Mouse (Mus musculus): ENCODE data around the gene Clic3.
A peak's percentile ranks its signal among the peaks of the same experiment; 100 is the strongest.
"Not testable (repeated sequence)": the region's sequence is repeated elsewhere in the genome, so short reads cannot be mapped to it uniquely, and the experiment has no call there.

Gene Clic3

DNA sequence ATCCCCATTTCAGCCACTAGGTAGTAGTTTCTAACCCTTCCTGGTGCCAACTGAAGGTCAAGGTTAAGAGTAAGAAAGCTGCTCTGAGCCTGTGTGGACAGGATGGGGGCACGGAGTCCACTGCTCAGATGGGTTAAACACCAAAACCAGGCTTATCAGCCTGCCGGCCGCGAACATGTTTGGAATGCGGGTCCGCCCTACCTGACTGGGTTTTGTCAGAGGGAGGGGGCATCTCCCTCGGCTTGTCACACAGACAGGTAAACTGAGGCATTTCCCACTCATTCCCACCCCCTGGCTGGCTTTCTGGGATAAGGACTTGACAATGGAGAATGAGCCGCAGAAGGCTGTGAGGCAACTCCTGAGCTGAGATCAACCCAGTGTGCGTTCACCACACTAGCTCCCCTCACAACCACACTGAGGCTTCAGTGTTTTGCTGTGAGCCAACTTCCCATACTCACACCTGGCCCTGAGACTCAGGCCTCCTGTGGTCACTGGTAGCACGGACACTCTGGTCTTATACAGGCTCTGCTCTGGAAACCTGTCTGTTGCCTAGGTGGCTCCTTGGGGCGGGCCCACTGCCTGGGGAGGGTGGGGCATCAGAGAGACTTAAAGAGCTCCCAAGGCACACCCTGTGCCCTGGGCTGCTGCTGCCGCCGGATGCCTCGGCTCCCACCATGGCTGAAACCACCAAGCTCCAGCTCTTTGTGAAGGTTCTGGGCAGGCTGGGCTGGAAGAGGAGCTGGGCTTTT lies at the start of gene Clic3:
Gene Clic3, plus strand, starts transcription at position 634 of the 749 bp plus-strand sequence.
- no peak for DNase-seq

DNA sequence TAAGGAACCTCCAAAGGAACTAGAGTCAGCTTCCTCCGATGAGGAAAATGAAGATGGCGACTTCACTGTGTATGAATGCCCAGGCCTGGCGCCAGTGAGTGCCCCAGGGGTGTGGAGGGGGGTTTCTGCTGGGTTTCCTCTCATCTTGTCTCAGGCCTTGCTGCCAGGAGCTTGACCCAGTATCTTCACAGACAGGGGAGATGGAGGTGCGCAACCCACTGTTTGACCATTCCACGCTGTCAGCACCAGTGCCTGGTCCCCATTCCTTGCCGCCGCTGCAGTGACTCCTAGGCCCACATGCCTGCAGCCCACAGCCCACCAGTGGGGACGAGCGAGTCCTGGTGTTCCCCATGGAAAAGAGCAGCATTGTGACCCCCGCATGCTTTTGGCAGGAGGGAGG lies 47.7 kb upstream of the Clic3 start:
- DNase-seq = no peak

DNA sequence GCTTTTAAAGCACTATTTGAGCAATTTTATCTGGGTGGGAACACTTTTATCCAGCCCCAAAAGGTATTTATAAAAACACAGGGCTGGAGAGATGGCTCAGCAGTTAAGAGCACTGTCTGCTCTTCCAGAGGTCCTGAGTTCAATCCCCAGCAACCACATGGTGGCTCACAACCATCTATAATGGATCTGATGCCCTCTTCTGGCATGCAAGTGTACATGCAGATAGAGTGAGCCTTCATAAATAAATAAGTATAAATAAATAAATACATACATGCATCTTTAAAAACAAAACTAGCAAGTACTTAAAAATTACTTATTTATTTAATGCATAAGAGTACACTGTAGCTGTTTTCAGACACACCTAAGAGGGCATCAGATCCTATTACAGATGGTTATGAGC lies 43.2 kb upstream of the Clic3 start:
- DNase-seq = not testable (repeated sequence)

DNA sequence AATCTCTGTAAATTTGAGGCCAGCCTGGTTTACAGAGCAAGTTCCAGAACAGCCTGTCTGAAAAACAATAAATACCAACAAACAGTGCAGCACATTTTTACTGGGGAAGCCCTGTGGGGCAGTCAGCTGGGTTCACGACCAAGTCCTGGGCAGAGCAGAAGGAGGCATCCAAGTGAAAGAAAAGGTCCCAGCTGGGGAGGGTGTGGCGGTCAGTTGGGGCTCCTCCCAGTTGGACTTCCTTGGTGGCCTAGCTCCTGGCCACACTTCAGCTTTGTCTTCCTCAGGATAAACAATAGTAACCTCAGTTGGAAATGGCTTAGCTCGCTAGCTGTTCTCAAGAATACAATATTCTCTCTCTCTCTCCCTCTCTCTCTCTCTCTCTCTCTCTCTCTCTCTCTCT lies 39.2 kb upstream of the Clic3 start:
- DNase-seq = no peak

DNA sequence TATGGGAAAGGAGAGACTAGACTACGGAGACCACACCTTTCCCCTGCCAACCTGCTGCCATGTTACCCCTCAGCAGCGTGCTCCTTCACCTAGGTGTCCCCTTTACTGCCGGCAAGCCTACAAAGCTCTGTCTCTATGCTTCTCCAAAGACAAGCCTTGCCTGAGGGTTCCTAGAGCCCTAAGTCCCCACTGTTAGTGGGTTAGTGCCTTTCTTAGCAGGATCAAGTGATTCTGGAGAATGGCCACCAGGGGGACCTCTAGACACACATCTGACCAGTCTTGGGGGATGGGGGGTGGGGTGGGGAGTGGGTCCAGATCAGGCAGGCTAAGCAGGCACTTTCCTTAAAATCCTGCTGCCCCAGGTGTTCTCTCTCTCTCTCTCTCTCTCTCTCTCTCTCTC lies 34.7 kb upstream of the Clic3 start:
- peak; percentile 76 for DNase-seq

DNA sequence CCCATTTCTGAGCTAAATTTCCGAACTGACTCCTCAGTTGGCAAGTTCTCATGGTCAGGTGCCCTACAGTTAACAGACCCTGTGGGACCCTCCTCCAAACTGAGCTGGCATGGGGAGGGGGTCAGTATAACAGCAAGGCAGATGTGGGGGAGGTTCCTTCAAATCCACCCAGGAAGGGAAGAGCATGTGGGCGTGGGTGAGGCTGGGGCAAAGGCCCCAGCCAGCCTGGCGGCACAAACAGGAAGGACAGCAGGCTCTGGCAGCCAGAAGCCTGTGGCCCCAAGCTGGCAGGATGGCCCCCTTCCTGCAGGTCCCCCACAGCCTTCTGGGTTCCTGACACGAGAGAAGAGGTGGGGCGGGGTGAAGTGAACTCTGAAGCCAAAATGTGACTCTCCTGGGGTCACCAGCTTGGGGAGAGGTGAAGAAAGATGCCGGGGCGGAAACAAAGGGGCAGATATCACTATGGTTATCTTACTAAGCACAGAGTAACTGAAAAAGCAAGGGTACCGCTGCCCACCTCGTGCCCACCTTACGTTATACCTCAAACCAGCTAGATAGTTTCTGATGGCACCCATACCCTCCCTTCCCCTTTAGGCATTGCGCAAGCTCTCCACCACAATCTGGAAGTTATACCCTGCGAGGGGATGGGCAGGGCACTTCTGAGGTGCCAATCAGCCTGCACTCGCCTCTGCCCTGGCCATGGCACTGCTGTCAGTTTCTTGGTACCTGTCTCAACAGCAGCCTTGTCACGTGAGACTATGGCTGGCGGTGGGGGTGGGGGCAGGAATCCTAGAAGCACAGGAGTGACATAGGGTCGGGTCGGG lies 33.8 kb upstream of the Clic3 start, which contains the start of gene Fut7:
Gene Fut7, plus strand, starts transcription at position 681 of the 824 bp plus-strand sequence.
- no peak for DNase-seq

DNA sequence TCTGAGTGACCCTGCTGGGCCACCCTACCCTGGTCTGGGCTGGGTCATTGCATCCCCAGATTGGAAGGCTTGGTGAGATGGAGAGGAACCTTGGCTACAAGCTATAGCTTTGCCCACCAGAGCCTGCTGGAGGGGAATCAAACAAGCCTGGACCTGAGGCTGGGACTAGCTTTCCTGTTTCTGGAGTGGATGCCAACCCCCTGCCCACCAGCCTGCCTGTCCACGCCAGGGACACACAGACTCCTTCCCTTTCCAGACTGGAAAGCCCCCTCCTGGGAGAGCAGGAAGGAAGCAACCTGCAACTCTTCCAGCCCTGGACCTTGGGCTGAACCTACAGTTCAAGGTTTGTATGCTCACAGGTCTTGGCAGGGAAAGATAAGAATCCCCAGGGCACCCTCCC lies 33.0 kb upstream of the Clic3 start:
- no peak for DNase-seq

DNA sequence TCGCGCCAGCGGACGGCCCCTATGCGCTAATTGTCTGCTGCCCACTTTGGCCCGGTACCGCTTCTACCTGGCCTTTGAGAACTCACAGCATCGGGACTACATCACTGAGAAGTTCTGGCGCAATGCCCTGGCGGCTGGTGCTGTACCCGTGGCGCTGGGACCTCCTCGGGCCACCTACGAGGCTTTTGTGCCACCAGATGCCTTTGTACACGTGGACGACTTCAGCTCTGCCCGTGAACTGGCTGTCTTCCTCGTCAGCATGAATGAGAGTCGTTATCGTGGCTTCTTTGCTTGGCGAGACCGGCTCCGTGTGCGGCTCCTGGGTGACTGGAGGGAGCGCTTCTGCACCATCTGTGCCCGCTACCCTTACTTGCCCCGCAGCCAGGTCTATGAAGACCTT lies 31.2 kb upstream of the Clic3 start:
- DNase-seq = no peak

DNA sequence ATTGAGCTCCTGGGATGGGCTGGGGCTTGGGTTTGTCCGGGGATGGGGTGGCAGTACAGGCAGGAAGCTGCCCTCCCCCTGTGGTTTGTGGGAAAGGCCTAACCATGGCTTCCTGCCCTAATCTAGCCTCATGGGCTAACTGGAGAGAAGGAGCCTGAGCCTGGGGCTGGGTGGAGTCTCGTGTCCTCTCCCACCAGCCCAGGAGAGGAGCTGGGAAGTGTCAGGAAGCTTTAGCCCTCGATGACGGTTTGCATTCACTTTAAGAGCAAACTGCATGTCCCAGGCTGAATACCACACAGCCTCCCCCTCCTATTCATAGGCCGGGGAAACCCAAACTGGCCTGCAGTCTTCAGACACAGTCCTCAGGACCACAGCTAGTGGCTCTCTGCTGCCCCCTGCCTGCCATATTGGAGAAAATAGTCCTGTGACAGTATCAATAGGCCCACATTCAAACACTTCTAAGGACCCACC lies 29.9 kb upstream of the Clic3 start:
- peak; percentile 82 for DNase-seq

DNA sequence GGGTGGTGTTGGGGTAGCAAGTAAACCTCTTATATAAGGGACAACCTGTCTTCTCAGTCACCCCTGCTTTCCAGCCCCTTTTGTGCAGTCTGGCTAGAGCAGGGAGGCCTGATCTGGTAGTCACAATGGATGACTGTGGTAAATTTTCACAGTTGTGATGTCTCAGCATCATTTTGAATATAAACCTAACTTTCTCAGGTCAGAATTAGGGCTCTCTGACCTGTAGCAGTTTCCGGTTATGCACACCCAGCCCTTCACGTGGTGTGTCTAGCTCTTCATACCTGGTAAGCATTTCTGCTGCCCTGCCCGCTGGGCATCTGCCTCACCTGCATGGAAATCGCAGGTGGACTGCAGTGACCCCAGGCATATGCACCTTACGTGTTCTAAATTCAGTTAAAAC lies 29.4 kb upstream of the Clic3 start:
- DNase-seq = no peak

DNA sequence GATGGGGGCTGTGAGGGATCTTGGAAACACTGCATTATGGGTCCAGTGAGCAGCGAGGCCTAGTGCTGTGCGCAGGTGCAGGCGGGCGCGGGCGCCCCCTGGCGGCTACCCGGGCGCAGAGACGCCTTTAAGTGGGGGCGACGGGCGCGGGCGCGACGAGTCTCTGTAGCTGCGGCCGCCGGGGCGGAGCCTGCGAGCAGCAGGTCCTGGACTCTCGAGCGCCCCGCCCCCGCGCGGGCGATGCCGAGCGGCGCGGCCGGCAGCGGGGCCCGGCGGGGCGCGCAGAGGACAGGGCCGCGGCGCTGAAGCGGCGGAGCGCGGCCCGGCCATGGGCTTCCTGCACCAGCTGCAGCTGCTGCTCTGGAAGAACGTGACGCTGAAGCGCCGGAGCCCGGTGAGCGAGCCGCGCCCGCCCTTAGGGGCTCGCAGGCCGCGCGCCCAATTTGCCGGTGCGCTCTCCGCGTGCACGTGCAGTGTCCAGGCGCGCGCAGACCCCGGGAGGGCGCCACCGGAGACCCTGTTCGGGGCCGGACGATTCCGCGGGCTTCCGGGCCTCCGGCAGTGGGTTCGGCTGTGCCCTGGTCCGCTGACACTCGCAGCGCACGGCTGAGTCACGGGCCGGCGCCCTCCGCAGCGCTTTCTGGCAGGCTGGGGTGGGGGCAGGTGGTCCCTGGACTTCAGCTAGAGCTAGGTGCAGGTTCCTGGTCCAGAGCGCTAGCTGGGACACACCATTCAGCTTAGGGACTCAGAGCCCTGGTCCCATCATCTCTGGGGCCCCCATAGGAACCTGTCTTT lies 28.0 kb upstream of the Clic3 start, which contains the start of gene Abca2:
Gene Abca2, plus strand, starts transcription at position 262 of the 795 bp plus-strand sequence.
- peak; percentile 98 for DNase-seq

DNA sequence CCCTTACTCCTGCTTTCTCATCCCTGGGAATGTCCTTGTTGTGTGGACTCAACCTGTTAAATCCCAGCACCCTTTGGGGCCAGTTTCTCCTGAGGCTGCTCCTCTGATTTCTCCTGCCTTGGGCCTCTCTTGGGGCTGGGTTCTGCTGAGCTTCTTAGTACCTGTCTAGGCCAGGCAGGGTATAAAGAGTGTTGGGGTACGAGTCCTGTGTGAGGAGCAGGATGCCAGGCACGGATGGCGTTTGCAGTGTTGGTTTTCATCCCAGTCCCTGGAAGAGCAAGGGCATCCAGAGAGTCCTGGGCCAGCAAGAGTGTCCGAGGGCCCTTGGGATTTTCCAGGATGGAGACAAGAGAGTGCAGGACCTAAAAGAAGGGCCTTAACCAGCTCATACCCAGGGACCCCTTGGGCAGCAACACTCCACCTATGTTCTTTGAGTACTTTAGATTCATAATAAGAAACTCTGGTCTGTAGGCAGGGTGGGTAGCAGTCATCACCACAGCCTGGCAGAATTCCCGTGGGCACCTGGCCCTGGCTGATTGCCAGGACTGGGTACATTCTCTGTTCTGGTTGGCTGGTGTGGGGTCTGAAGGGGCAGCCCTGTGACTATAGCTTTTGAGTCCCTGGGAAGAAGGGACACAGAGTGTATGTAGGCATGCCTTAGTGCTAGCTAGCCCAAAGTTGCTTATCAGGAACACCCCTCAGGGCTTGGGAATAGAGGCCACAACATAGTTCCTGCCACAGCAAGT lies 27.0 kb upstream of the Clic3 start:
- no peak for DNase-seq

DNA sequence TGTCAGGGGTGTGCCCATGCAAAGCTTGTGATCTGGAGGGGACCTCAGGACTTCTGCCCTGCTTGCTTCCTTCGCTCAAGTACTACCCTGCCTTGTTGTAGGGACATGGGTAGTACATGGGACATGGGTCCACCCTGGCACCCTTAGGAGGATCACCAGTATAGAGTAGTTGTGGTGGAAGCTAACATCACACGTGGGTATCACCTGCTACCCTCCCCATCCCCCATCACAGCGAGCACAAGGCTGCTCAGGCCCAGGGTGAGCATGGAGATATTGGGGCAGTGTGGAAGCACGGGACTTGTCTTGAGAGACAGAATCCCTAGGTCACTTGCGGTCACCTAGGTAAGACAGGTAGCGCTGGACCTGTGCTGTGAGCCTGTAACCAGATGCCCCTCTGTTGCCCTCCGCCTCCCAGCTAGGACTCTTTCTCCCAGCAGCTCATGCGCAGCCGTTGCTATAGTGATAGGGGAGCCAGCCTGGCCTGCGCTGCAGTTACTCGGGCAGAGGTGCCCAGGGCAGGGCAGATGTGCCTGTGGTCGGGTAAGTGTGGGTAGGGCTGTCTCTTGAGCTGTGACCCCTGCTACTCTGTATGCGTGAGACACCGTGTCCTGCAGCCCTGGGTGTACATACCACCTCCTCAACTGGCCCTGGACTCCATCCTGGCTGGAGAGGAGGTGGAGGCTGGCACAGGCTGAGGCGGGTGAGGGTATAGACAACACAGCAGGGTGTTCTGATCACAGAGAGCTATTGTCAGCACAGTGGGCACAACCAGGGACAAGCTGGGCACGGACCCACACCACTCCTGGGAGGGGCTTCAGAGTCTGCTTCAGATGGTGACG lies 26.0 kb upstream of the Clic3 start:
- DNase-seq = no peak

DNA sequence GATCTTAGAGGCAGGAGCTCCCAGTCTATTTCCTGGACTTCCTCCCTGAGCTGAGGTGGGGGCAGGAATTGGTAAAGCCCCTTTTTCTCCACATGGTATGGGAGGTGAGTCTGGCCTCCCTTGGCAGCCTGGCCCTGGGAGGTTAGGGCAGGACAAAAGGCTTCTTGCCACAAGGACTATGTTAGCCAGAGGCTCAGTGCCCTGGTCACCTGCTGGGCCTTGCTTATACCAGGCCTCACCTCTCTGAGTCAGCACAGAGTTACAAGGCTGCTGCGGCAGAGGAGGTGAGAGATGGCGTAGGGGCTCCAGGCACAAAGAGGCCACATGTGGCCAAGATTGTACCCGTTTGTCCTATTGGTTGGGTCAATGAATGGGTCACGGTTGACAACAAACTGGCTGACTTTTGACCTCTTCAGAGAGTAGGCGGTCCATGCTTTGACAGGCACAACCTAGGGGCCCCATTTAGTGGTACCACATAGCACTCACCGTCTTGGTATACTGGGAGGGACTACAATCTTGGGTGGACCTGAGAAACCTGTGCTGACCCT lies 25.3 kb upstream of the Clic3 start:
- no peak for DNase-seq

DNA sequence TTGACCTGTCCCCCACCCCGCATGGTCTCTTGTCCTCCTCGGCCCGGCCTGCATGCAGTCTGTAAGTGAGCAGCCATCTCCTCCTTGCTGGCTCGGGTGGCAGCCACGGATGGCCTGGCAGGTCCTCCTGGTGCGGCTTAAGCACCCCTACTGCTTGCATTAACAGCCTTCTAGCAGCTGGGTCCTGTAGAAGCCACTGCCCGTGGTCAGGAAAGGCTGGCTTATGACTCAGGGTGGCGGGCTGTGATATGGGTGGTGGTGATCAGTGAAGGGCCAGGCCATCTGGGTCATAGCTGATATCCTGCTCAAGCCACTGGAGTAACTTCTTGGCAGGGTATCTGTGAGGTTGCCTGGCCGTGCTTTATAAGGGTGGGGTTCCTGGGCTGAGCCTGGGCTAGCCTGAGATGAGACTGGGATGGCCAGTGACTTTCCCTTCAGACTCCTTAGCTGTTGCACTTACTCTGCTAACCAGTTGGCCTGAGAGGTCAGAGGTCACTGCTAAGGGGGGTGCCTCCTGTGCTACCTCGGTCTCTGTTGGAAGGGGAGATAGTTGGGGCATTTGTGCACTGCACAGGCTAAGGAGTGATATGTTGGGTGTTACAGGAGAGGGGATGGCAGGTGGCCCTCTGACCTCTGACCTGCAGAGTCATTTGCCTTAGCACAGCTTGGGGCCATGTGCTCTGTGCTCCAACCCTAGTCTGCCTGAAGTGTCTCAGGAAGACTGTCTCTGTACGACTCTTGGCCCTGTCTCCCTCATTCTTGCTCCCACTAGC lies 24.1 kb upstream of the Clic3 start:
- DNase-seq = no peak

DNA sequence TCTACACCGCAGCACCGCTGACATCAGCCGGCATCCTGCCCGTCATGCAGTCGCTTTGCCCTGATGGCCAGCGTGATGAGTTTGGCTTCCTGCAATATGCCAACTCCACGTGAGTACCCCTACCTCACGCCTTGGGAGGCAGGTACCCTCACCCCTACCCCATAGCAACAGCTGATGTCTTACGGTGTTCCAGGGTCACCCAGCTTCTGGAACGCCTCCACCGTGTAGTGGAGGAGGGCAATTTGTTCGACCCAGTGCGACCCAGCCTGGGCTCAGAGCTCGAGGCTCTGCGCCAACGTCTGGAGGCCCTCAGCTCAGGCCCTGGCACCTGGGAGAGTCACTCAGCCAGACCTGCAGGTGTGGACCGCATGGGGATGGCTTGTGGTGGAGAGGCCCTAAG lies 23.5 kb upstream of the Clic3 start:
- no peak for DNase-seq

DNA sequence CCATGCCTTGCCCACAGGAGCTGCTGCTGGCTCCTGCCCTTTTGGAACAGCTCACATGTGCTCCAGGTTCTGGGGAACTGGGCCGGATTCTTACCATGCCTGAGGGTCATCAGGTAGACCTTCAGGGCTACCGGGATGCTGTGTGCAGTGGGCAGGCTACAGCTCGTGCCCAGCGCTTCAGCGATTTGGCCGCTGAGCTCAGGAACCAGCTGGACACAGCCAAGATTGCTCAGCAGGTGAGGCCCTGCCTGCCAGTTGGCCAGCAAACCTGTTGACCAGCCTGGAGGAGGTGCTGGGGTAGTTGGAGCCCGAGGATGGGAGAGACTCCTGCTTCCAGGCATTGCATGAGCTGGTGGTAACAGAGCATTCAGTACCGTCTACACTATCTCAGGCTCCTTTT lies 22.3 kb upstream of the Clic3 start:
- DNase-seq = no peak

DNA sequence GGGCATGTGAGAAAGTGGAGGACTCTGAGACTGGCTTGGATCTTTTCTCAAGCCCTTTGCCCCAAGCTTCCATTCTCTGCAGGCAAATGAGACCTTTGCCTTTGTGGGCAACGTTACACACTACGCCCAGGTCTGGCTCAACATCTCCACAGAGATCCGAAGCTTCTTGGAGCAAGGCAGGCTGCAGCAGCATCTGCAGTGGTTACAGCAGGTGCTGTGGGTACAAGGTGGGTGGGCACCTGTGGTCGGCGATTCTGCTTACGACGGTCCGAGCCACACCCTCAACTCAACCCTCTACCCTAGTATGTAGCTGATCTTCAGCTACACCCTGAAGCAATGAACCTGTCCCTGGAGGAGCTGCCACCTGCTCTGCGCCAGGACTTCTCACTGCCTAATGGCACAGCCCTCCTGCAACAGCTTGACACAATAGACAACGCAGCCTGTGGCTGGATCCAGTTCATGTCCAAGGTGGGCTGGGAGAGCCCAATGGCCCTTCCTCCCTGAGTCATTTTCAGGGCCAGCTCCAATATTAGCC lies 20.3 kb upstream of the Clic3 start:
- DNase-seq = no peak

DNA sequence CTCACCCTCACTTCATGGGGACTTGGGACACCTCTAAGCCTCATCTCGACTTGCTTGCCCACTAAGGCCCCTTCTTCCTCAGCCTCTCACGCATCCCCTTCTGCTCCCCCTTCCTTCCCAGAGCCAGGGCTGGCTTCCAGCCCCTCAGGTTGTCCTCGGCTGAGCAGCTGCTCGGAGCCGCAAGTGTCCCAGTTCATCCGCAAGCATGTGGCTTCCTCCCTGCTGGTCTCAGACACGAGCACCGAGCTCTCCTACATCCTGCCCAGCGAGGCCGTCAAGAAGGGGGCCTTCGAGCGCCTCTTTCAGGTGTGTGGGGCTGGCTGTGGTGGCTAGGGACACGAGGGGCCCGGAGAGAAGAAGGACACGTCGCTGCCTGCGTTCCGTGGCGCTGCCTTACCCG lies 15.6 kb upstream of the Clic3 start:
- DNase-seq = no peak

DNA sequence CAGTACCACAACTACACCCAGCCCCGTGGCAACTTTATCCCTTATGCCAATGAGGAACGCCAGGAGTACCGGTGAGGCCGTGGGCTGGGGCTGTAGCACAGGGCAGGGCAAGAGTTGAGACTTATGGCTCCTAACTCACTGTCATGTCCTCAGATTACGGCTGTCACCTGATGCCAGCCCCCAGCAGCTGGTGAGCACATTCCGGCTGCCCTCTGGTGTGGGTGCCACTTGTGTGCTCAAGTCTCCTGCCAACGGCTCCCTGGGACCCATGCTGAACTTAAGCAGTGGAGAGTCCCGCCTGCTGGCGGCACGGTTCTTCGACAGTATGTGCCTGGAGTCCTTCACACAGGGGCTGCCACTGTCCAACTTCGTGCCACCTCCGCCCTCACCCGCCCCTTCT lies 14.0 kb upstream of the Clic3 start:
- DNase-seq = no peak

Data from embryo, embryonic 11 days (tissue).